Mouse (Mus musculus) thymus, adult 2 months (tissue): ENCODE data around the gene Syne2.

Experiments
- CTCF ChIP-seq: fragments of 200-500 bp; IDR thresholded peaks from 2 replicates; pipeline ENCODE4 v1.5.1; 2012; ENCODE audit warnings: mild to moderate bottlenecking, control low read depth, low read length, moderate library complexity, borderline replicate concordance; ENCODE audit not compliant: control insufficient read depth, poor library complexity, insufficient read depth; ENCODE audit errors: extremely low read depth
- POLR2A ChIP-seq: fragments of 200-500 bp; IDR thresholded peaks from 2 replicates; pipeline ENCODE4 v1.6.1; 2012; ENCODE audit warnings: mild to moderate bottlenecking, low read length, control low read depth, moderate library complexity; ENCODE audit not compliant: control insufficient read depth, poor library complexity, insufficient read depth; ENCODE audit errors: extremely low read depth

DNA sequence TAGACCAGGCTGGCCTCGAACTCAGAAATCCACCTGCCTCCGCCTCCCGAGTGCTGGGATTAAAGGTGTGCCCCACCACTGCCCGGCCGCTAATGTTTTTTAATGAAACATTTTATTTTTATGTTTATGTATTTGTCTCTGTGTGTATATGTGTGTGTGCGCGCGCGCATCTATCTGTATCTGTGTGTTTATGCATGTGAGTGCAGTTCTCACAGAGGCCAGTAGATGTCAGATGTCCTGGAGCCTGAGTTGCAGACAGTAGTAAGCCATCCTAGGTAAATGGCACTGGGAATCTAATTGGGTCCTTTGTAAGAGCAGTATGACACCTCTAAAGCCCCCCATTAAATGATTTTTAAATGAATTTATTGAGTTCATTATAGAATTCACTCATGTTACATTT lies 83.8 kb downstream of the Syne2 start:
- TF ChIP-seq CTCF (no peak), POLR2A (no peak)
